Mouse (Mus musculus): ENCODE measurements around the gene Fam167b. TPM values are rescaled to one million over a fixed set of nuclear protein-coding genes. Genes with fewer than 3 reads are reported as not detected.

Fam167b gene
- polyA plus RNA-seq (2012; rRNA removed) (7.6 TPM in 2 replicates), polyA plus RNA-seq (2014; fragmentation: Nextera tagmentation; extraction: Ambion mirVana) (5.4 and 5.8 TPM in 2 replicates)

DNA sequence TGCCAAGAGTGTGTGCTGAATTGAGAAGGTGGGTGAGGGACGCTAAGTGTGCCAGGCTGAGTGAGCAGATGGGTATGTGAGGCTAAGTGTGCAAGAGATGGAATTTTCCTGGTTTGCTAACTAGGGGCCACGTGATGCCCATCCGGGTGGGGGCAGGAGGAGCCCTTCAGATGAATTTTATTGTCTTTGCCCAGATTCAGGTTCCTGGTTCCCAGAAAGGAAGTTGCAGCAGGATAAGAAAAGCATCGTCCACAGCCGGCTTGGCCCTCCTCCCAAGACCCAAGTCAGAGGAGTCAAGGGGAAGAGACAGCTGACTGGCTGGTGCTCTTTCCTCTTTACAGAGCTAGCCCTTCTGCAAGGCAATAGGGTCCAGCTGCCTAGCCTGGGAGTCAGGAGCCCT lies at the start of gene Fam167b:
Fam167b (minus strand) TSS at position 84 of the 400 bp plus-strand sequence.
- Histone ChIP-seq H3K4me3 (ENCODE audit: insufficient read depth in 1 of 2, low read depth in 2 of 2, low read length in 2 of 2) (peak within 1 kb of the TSS in 1 of 2 experiments; percentile 5; a peak in 1 of 4 replicates), H3K36me3 (replicated peaks; ENCODE audit: control insufficient read depth, insufficient read depth, low read depth) (no peaks in the 10 kb centered on the region), H3K4me2 (ENCODE audit: low read depth) (no peak within 1 kb of the TSS), H3K27ac (no peak within 1 kb of the TSS), H3K9me3 (ENCODE audit: control insufficient read depth, low read length) (no peaks in the 10 kb centered on the region), H3K4me1 (replicated peaks; ENCODE audit: control insufficient read depth in 2 of 2, insufficient read depth in 2 of 2, low read length in 1 of 2) (peaks cover 0 to 4% of the 10 kb centered on the region in 2 experiments; a peak in 2 of 4 replicates), H3K27me3 (ENCODE audit: control insufficient read depth, insufficient read depth, low read length) (no peaks in the 10 kb centered on the region), H3K9ac (replicated peaks) (no peak within 1 kb of the TSS)
- ATAC-seq (ENCODE audit: insufficient read depth) (0 out of 2 replicates have a peak, but pooled peaks have one; percentile 27), DNase-seq (ENCODE audit: low read depth in 3 of 3, low spot score in 3 of 3) (no peak)
- TF ChIP-seq CTCF (IDR thresholded peaks at IDR 0.05; ENCODE audit: low read depth) (no peak), EP300 (IDR thresholded peaks at IDR 0.05; ENCODE audit: low read depth) (no peak)
- WGBS (ENCODE audit: insufficient replicate concordance): 49% methylated on average over 5 of the region's 5 CpGs

DNA sequence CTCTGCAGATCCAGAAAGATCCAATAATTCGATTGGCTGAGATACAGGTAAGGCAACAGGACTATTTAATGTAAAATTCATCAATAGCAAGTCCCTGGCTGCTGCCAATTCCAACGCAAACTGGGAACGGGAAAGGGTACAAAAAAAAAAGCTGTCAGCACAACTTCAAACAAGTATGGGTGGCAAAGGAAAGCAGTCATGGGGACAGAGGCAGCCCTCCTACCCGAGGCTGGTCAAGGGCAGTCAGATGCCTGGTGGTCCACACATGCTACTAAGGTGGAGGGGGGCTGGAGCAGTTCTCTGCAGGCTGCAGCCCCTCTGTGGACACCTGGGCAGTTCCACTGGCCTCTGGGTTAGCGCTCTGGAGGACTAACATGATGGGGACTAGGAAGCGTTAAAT lies 47.7 kb upstream of the Fam167b start:
- Histone ChIP-seq H3K27ac (no peak overlapping the region), H3K4me1 (replicated peaks; ENCODE audit: control insufficient read depth in 2 of 2, insufficient read depth in 2 of 2, low read length in 1 of 2) (peaks cover 20 to 22% of the 10 kb centered on the region in 2 experiments), H3K4me2 (ENCODE audit: low read depth) (no peak overlapping the region), H3K9ac (replicated peaks) (no peak overlapping the region), H3K9me3 (ENCODE audit: control insufficient read depth, low read length) (no peaks in the 10 kb centered on the region), H3K4me3 (ENCODE audit: insufficient read depth in 1 of 2, low read depth in 2 of 2, low read length in 2 of 2) (no peak overlapping the region), H3K27me3 (ENCODE audit: control insufficient read depth, insufficient read depth, low read length) (no peaks in the 10 kb centered on the region), H3K36me3 (replicated peaks; ENCODE audit: control insufficient read depth, insufficient read depth, low read depth) (peaks cover 44% of the 10 kb centered on the region)
- DNase-seq (ENCODE audit: low read depth in 3 of 3, low spot score in 3 of 3) (no peak), ATAC-seq (ENCODE audit: insufficient read depth) (no peak)
- 65% methylated on average over 6 of the region's 6 CpGs for WGBS (ENCODE audit: insufficient replicate concordance)
- TF ChIP-seq CTCF (IDR thresholded peaks at IDR 0.05; ENCODE audit: low read depth) (no peak), EP300 (IDR thresholded peaks at IDR 0.05; ENCODE audit: low read depth) (no peak)

DNA sequence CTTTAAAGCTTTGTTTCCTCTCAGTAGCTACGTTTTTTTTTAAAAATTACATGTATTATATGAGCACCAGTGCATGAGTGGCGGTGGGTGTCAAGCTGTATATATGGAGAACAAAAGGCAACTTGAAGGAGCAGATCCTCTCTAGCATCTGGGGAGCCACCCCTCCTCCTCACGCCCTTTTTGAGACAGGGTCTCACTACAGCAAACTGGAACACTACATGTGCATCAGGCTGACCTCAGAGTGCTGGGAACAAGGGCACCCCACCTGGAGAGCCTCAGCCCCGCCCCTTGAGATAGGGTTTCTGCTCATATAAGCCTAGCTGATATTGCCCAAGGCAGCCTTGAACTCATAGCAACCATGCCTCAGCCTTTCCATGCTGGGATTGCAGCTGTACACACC lies 47.1 kb upstream of the Fam167b start:
- Histone ChIP-seq H3K4me3 (ENCODE audit: insufficient read depth in 1 of 2, low read depth in 2 of 2, low read length in 2 of 2) (no peak overlapping the region), H3K9ac (replicated peaks) (no peak overlapping the region; the same call in 1 of the 2 replicates), H3K4me2 (ENCODE audit: low read depth) (peak overlapping the region; percentile 97), H3K4me1 (replicated peaks; ENCODE audit: control insufficient read depth in 2 of 2, insufficient read depth in 2 of 2, low read length in 1 of 2) (peaks cover 20 to 22% of the 10 kb centered on the region in 2 experiments), H3K9me3 (ENCODE audit: control insufficient read depth, low read length) (no peaks in the 10 kb centered on the region), H3K27me3 (ENCODE audit: control insufficient read depth, insufficient read depth, low read length) (no peaks in the 10 kb centered on the region), H3K36me3 (replicated peaks; ENCODE audit: control insufficient read depth, insufficient read depth, low read depth) (peaks cover 38% of the 10 kb centered on the region), H3K27ac (peak overlapping the region; percentile 79; the same call in 1 of the 2 replicates)
- no peak for DNase-seq (ENCODE audit: low read depth in 3 of 3, low spot score in 3 of 3)
- no peak for ATAC-seq (ENCODE audit: insufficient read depth)
- 42% methylated on average over 4 of the region's 4 CpGs for WGBS (ENCODE audit: insufficient replicate concordance)
- no peak for TF ChIP-seq EP300 (IDR thresholded peaks at IDR 0.05; ENCODE audit: low read depth)
- no peak for TF ChIP-seq CTCF (IDR thresholded peaks at IDR 0.05; ENCODE audit: low read depth)

DNA sequence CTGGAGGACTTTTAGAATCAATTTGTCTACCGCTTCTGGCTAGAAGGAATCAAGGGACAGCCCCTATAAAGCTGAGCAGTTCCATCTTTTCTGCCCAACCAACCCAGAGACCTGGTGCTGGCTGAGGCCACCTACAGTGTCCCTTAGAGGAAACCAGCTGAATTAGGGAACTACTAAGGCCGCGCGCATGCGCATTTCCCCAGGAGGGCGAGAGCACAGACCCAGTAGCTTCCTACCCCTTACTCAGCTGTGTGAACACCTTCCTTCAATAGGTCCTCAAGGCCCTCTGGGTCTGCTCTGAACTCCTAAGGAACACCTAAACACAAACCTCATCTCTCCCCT lies 46.7 kb upstream of the Fam167b start:
- ATAC-seq (ENCODE audit: insufficient read depth): 0 out of 2 replicates have a peak, but pooled peaks have one; percentile 8
- peaks cover 20 to 22% of the 10 kb centered on the region in 2 experiments for H3K4me1 ChIP-seq (replicated peaks; ENCODE audit: control insufficient read depth in 2 of 2, insufficient read depth in 2 of 2, low read length in 1 of 2)
- 2% methylated on average over 6 of the region's 6 CpGs for WGBS (ENCODE audit: insufficient replicate concordance)

DNA sequence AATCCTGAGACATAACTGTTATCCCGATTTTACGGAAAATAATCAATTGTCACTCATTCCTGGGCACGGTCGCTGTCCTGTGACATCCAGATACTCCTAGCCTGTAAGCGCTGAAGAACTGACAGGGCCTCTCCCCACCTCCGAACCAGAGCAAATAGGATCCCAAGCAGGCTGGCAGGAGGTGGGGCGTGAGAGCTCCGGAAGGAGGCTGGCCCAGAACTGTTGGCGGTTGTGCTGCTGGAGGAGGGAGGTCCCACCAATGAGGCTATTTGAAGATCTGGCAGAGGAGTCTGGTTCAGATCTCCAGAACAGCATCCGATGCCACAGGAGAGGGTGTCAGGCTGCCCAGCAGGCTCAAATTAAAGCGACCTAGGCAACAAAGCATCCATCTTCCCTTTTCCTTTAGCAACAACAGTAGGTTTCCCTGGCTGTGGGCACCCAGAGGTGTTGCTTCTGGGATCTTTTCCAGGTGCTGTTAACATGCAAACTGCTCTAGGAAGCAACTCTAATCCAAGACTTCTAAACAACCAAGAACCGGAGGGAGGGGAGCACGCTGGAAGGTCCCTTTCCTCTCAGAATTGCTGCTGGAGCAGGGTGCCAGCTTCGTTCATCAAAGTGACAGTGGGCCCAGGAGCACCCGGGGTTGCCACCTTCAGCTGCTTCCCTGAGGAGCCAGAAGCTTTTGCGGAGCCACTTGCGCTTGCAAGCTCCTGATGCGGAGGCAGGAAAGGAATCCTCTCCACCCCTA lies 46.1 kb upstream of the Fam167b start:
- 2% methylated on average over 18 of the region's 18 CpGs for WGBS (ENCODE audit: insufficient replicate concordance)
- H3K9me3 ChIP-seq (ENCODE audit: control insufficient read depth, low read length): no peaks in the 10 kb centered on the region
- ATAC-seq (ENCODE audit: insufficient read depth): peak; percentile 92
- TF ChIP-seq CTCF (IDR thresholded peaks at IDR 0.05; ENCODE audit: low read depth) (no peak), EP300 (IDR thresholded peaks at IDR 0.05; ENCODE audit: low read depth) (no peak)
- no peaks in the 10 kb centered on the region for H3K27me3 ChIP-seq (ENCODE audit: control insufficient read depth, insufficient read depth, low read length)
- peak overlapping the region; percentile 97 for H3K4me2 ChIP-seq (ENCODE audit: low read depth)
- H3K27ac ChIP-seq: peak overlapping the region; percentile 79
- peak overlapping the region; percentile 74 to 77 for H3K4me3 ChIP-seq (ENCODE audit: insufficient read depth in 1 of 2, low read depth in 2 of 2, low read length in 2 of 2)
- peak overlapping the region; percentile 87 for H3K9ac ChIP-seq (replicated peaks)
- DNase-seq (ENCODE audit: low read depth in 3 of 3, low spot score in 3 of 3): peak; percentile 84 to 90 (median 85)
- H3K36me3 ChIP-seq (replicated peaks; ENCODE audit: control insufficient read depth, insufficient read depth, low read depth): peaks cover 28% of the 10 kb centered on the region
- H3K4me1 ChIP-seq (replicated peaks; ENCODE audit: control insufficient read depth in 2 of 2, insufficient read depth in 2 of 2, low read length in 1 of 2): peaks cover 20 to 22% of the 10 kb centered on the region in 2 experiments

More for the DNA sequence above, 46.7 kb upstream of the Fam167b start:
- no peaks in the 10 kb centered on the region for H3K9me3 ChIP-seq (ENCODE audit: control insufficient read depth, low read length)
- H3K4me2 ChIP-seq (ENCODE audit: low read depth): peak overlapping the region; percentile 97
- H3K27ac ChIP-seq: peak overlapping the region; percentile 79
- TF ChIP-seq CTCF (IDR thresholded peaks at IDR 0.05; ENCODE audit: low read depth) (no peak), EP300 (IDR thresholded peaks at IDR 0.05; ENCODE audit: low read depth) (no peak)
- H3K36me3 ChIP-seq (replicated peaks; ENCODE audit: control insufficient read depth, insufficient read depth, low read depth): peaks cover 33% of the 10 kb centered on the region
- no peaks in the 10 kb centered on the region for H3K27me3 ChIP-seq (ENCODE audit: control insufficient read depth, insufficient read depth, low read length)
- DNase-seq (ENCODE audit: low read depth in 3 of 3, low spot score in 3 of 3): peak in 1 of 3 experiments; percentile 56
- H3K4me3 ChIP-seq (ENCODE audit: insufficient read depth in 1 of 2, low read depth in 2 of 2, low read length in 2 of 2): peak overlapping the region; percentile 7 to 77
- peak overlapping the region; percentile 61 for H3K9ac ChIP-seq (replicated peaks)
